Mouse (Mus musculus) mature B cell (primary cell): ENCODE data around the gene Gpr143.
"Not testable (repeated sequence)": the region's sequence is repeated elsewhere in the genome, so short reads cannot be mapped to it uniquely, and the experiment has no call there.

ENCODE experiments used
- in situ Hi-C: fragments of 300-500 bp; cut with MboI; formaldehyde crosslinking; loops from 2 replicates; pipeline ENCODE4 v1.14.3; 2019

Gpr143 gene

DNA sequence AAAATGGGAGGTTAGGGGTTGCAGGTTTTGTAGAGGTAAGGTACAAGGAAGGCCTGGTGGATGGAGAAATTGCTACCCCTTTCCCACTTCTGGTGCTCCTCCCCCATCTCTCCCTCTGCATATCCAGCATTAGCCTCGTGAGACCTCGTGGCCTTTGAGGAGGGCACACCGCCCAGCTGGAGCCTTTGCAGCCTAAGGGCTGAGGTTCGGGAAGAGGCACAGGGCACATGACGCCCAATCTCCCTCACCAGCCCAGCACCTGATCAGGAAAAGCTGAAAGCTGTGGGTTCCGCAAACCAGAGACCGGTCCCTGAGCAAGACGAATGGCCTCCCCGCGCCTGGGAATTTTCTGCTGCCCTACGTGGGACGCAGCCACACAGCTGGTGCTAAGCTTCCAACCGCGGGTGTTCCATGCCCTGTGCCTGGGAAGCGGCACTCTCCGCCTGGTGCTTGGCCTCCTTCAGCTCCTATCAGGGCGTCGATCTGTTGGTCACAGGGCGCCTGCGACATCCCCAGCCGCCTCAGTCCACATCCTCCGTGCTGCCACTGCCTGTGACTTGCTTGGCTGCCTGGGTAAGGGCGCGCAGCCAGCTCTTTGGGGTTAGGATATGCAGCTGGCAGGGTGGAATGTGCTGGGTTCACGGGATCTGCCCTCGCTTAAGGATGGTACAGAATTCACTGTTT, at the start of gene Gpr143:
Gene Gpr143, plus strand, starts transcription at position 202 of the 684 bp plus-strand sequence.
- in situ Hi-C loops: no loop called here

DNA sequence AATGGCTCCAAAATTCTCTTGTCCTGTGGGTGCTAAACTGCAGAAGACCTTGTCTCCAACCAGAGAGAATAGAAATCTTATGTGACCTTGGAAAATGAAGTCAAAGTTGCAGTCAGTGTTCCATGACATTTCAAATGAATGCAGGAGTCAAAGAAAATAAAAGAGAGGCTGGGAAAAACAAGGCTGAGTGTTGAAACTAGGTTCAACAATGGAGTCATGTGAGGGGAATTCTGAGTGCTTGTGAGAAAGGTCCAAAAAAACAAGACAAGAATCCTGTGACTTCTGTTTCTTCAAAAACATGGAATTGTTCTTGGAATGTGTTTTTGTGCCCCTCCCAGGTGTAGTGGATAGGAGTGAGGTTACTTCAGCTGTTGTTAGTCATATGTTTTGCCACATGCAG, 46.4 kb upstream of the Gpr143 start:
- in situ Hi-C loops: no loop called here

GRCm38 (mm10) chrX:152738191-152738590, 43.5 kb upstream of the Gpr143 start:
- in situ Hi-C loops: no loop called here

- in situ Hi-C loops: no loop called here
Measured at GRCm38 (mm10) chrX:152738759-152739368, 42.9 kb upstream of the Gpr143 start.

- in situ Hi-C loops: no loop called here
Measured at GRCm38 (mm10) chrX:152743642-152744041, 38.1 kb upstream of the Gpr143 start.

DNA sequence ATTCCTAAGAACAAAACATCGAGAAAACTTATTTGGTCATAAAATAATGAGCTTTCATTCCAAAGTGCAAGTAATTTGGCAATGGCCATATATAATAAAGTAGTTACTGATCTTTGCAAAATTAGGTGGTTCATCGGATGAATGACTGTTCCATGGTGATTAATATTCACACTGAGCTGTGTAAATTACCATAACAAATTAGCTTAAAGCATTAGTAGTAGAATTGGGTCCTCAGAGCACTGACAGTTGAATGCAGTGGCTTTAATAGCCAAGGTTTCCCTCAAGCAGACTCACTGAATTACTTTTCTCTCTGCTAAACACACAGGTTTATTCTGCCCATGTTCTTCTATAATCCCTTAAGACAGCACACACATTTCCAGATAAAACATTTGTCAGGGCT, 35.8 kb upstream of the Gpr143 start:
- in situ Hi-C loops: no loop called here

GRCm38 (mm10) chrX:152755819-152756218, 25.9 kb upstream of the Gpr143 start:
- in situ Hi-C loops: no loop called here

GRCm38 (mm10) chrX:152756293-152756692, 25.4 kb upstream of the Gpr143 start:
- in situ Hi-C loops: no loop called here

DNA sequence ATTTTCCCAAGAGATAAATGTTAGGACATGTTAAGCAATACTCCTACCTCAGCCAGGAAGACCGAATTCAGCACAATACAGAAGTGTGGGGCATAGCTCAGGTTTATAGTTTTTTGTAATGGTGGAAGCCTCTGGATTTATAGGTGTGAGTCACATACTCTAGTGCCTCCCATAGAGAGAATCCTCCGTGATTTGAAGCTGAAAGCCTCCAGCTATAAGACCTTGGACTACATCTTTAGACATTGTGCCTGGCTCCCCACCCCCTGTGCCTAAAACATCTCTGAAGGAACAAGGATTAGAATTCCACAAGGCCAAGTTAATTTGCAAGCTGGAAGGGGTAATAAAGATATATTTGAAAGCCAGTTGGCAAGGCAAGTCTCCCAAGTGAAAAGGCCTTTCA, 19.3 kb upstream of the Gpr143 start:
- in situ Hi-C loops: no loop called here

DNA sequence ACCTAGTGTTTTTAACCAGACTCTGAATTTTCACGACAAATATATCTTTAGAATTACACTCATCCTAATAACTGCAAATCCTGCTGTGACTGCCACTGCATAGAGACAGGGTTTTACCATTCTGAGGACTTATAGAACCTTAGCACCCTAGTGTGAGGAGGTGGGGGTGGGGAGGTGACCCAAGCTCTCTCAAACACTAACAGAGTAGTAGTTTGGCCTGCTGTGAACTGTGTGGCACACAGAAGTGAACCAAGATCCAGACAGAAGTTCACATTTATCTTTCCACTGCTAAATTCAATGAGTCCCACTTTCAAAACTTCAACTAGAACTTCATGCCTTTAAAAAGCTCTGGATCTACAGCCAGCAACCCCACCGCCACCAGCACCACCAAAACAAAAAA, 18.9 kb upstream of the Gpr143 start:
- in situ Hi-C loops: no loop called here

- in situ Hi-C loops: no loop called here
Measured at GRCm38 (mm10) chrX:152764171-152764570, 17.6 kb upstream of the Gpr143 start.

GRCm38 (mm10) chrX:152768891-152769599, 12.7 kb upstream of the Gpr143 start, which contains the start of gene Shroom2:
TSS of gene Shroom2 (minus strand) at chrX:152769465.
- in situ Hi-C loops: no loop called here

DNA sequence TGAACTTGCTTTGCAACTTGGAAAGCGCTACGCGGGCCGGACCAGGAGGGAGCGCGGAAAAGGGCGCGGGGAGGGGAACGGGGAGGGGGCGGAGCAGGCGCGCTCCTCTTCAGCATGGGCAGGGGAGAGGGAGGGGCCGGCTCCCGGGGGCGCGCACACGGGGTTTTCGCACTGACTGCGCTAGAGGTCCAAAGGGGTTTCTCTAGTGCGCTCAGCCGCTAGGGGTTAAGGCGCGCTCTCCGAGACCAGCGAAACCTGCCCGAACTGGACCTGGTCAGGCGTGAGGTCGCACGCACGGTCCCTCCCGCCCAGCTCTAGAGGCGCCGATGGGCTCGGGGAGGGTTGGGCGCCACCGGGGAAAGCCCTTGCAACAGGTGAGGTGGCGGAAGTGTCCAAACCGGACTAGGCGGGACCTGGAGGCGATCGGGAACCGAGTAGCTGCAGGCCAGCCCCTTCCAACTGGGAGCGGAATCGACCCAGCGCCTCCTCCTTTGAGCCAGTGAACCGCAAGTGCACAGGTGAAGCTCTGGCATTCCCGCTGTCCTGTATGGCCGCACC, 12.0 kb upstream of the Gpr143 start:
- in situ Hi-C loops: no loop called here

DNA sequence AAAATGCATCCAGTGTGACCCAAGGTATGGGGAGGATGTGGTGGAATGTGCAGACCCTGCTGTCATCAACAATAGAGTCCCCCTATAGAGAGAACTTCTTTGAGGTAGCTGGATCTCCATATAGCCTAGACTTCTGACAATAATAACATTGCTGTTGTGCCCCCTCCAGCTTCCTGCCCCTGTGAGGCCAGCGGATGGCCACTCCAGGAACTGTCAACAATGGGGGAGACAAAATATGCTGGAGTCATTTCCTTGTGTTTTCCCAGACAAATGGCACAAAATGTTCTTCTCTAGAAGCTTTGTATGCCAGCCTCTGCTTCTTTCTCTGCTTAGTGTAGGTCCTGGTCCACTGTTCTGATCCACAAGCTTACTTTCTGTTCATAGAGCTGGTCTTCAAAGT, 6.4 kb downstream of the Gpr143 start:
- in situ Hi-C loops: no loop called here

GRCm38 (mm10) chrX:152788611-152789010, 6.9 kb downstream of the Gpr143 start:
- in situ Hi-C loops: no loop called here

GRCm38 (mm10) chrX:152805317-152805716, 23.6 kb downstream of the Gpr143 start:
- in situ Hi-C loops: no loop called here

GRCm38 (mm10) chrX:152813339-152813738, 31.6 kb downstream of the Gpr143 start:
- in situ Hi-C loops: no loop called here

DNA sequence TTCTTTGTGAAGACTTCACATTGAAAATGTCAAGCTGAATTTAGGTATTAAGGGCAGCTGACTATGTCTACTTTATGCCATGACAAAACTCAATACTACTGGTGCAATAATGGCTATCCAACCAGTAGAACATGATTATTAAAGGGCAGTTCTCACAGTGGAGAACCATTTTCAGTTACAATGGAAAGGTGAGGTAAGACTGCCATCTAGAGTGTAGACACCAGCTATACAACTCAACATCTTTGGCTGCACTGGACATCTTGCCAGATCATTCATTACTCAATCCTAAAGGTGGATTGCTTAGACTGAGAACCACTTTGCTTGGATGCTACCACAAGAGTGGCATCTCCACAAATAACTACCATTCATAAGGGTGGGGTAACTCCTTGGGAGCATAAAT, 37.3 kb downstream of the Gpr143 start:
- in situ Hi-C loops: no loop called here

GRCm38 (mm10) chrX:152831003-152831550, 49.4 kb downstream of the Gpr143 start:
- in situ Hi-C loops: not testable (repeated sequence)

DNA sequence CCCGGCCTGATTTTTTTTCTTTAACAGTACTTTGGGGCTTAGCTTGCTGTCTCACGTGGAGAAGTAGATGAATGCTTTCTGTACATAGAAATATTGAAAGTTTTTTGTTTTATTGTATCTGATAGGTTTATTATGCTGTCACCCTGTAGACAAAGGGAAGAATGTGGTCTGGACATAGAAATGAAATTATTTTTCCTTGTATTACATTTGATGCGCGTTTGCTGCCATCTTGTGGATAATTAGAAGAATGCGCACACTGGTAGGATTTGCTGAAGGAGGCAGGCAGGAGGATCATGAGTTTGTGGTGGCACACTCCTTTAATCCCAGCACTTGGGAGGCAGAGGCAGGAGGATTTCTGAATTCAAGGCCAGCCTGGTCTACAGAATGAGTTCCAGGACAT, 53.2 kb downstream of the Gpr143 start:
- in situ Hi-C loops: not testable (repeated sequence)

- in situ Hi-C loops: no loop called here
Measured at GRCm38 (mm10) chrX:152855076-152855772, 73.5 kb downstream of the Gpr143 start.
